In genomic region chr10:59963609-59964008, GRCm38 (mm10) we compare ENCODE assay signal across 10 mouse cellular contexts. TPM values are rescaled to one million over a fixed set of nuclear protein-coding genes. Genes with fewer than 3 reads are reported as not detected.
A peak's percentile ranks its signal among the peaks of the same experiment; 100 is the strongest.
DNase-seq lines count a peak whose midpoint lies in the region; ATAC-seq and TF ChIP-seq lines count a peak whose summit lies in the region.
"Had no signal": no experiment of that assay in that cellular context is flagged by ENCODE, and none has a peak within 500 bp of the region (broad histone marks: within the 10 kb centered on the region; RNA-seq: fewer than 3 reads in every experiment).

No protein-coding gene starts in this region.

- H3K36me3 ChIP-seq in kidney, embryonic 15.5 days, result no peaks in the 10 kb centered on the region
- H3K36me3 ChIP-seq in CH12.LX (replicated peaks in 1 of 2; ENCODE audit: control insufficient read depth in 1 of 2, insufficient read depth in 1 of 2, low read length in 1 of 2), result no peaks in the 10 kb centered on the region
- no peaks in the 10 kb centered on the region for H3K36me3 ChIP-seq in embryonic facial prominence, embryonic 10.5 days (replicated peaks)
- H3K36me3 ChIP-seq in limb, embryonic 11.5 days (ENCODE audit: control insufficient read depth, insufficient read depth, low read length), result no peaks in the 10 kb centered on the region

- TF ChIP-seq POLR2A in CH12.LX (IDR thresholded peaks at IDR 0.05; ENCODE audit: low read depth, low read length), result no peak

- peaks cover 2% of the 10 kb centered on the region; the same call in 1 of the 2 replicates for H3K27me3 ChIP-seq in kidney, embryonic 15.5 days
- no peaks in the 10 kb centered on the region for H3K27me3 ChIP-seq in CH12.LX (replicated peaks)
- H3K27me3 ChIP-seq in embryonic facial prominence, embryonic 10.5 days (replicated peaks; ENCODE audit: low read depth, poor library complexity, severe bottlenecking), result peaks cover 4% of the 10 kb centered on the region
- no peaks in the 10 kb centered on the region for H3K27me3 ChIP-seq in limb, embryonic 11.5 days (ENCODE audit: control insufficient read depth, insufficient read depth, low read length)

- no peak for TF ChIP-seq EP300 in CH12.LX (IDR thresholded peaks at IDR 0.05; ENCODE audit: low read length)

- TF ChIP-seq RAD21 in CH12.LX (IDR thresholded peaks at IDR 0.05; ENCODE audit: low read depth, low read length), result no peak

- WGBS in kidney, embryonic 15.5 days, result 70% methylated on average over 2 of the region's 2 CpGs
- 44% methylated on average over 2 of the region's 2 CpGs for WGBS in embryonic facial prominence, embryonic 10.5 days
- WGBS in limb, embryonic 11.5 days, result 51% methylated on average over 2 of the region's 2 CpGs

- in situ Hi-C loops in CH12.LX (cut with MboI; ENCODE audit: low pct_ligation_motif_present, low pct_unique_long_range_greater_than_20kb, low sequenced_read_pairs), result no loop called here

- dilution Hi-C loops in CH12.LX (cut with MboI; ENCODE audit: extremely low pct_ligation_motif_present, extremely low pct_unique_long_range_greater_than_20kb, low sequenced_read_pairs), result no loop called here

- H3K79me2 ChIP-seq in CH12.LX (replicated peaks; ENCODE audit: control insufficient read depth, extremely low read depth, insufficient read depth, poor library complexity, severe bottlenecking), result no peaks in the 10 kb centered on the region

- H3K4me1 ChIP-seq in kidney, embryonic 15.5 days, result peaks cover 33% of the 10 kb centered on the region
- peaks cover 8 to 27% of the 10 kb centered on the region in 2 experiments for H3K4me1 ChIP-seq in CH12.LX (ENCODE audit: control insufficient read depth in 1 of 2, insufficient read depth in 2 of 2)
- H3K4me1 ChIP-seq in embryonic facial prominence, embryonic 10.5 days, result peaks cover 40% of the 10 kb centered on the region
- peaks cover 25% of the 10 kb centered on the region for H3K4me1 ChIP-seq in limb, embryonic 11.5 days (ENCODE audit: control insufficient read depth, insufficient read depth, low read length)

- no peak for TF ChIP-seq CTCF in CH12.LX (conservative IDR thresholded peaks at IDR 0.05 in 1 of 2, IDR thresholded peaks at IDR 0.05 in 1 of 2; ENCODE audit: low read depth in 2 of 2, low read length in 2 of 2)

- no peak overlapping the region for H3K9ac ChIP-seq in kidney, embryonic 15.5 days
- H3K9ac ChIP-seq in CH12.LX (ENCODE audit: insufficient read depth, low read depth), result no peak overlapping the region
- no peak overlapping the region for H3K9ac ChIP-seq in limb, embryonic 11.5 days (ENCODE audit: low read length)

- H3K4me3 ChIP-seq in kidney, embryonic 15.5 days (replicated peaks), result no peak overlapping the region
- H3K4me3 ChIP-seq in CH12.LX (replicated peaks in 1 of 3; ENCODE audit: low read depth in 2 of 3, low read length in 2 of 3, poor library complexity in 1 of 3), result no peak overlapping the region
- no peak overlapping the region for H3K4me3 ChIP-seq in embryonic facial prominence, embryonic 10.5 days
- H3K4me3 ChIP-seq in limb, embryonic 11.5 days (ENCODE audit: low read depth, low read length), result no peak overlapping the region

- no peaks in the 10 kb centered on the region for H3K9me3 ChIP-seq in kidney, embryonic 15.5 days (replicated peaks)
- peaks cover 3% of the 10 kb centered on the region for H3K9me3 ChIP-seq in CH12.LX (replicated peaks; ENCODE audit: low read length)
- peaks cover 3% of the 10 kb centered on the region; the same call in 1 of the 2 replicates for H3K9me3 ChIP-seq in embryonic facial prominence, embryonic 10.5 days
- H3K9me3 ChIP-seq in limb, embryonic 11.5 days (ENCODE audit: control insufficient read depth, low read length), result no peaks in the 10 kb centered on the region

- peak overlapping the region; percentile 75 for H3K27ac ChIP-seq in kidney, embryonic 15.5 days
- H3K27ac ChIP-seq in CH12.LX (ENCODE audit: insufficient read depth, low read depth), result no peak overlapping the region
- peak overlapping the region; percentile 91 for H3K27ac ChIP-seq in embryonic facial prominence, embryonic 10.5 days (replicated peaks)
- peak overlapping the region; percentile 92 for H3K27ac ChIP-seq in limb, embryonic 11.5 days (replicated peaks; ENCODE audit: low read depth, low read length)

- no peak overlapping the region for H3K4me2 ChIP-seq in kidney, embryonic 15.5 days
- no peak overlapping the region for H3K4me2 ChIP-seq in CH12.LX (ENCODE audit: insufficient read depth, low read depth, poor library complexity, severe bottlenecking)
- no peak overlapping the region for H3K4me2 ChIP-seq in limb, embryonic 11.5 days (ENCODE audit: low read depth, severe bottlenecking)

- no peak for ATAC-seq in kidney, embryonic 15.5 days (replicated peaks; ENCODE audit: low FRiP score)
- ATAC-seq in limb, embryonic 11.5 days (ENCODE audit: insufficient number of reproducible peaks, low FRiP score, low TSS enrichment, low read depth), result no peak
- no peak for ATAC-seq in monocyte, adult 5-6 weeks (replicated peaks; ENCODE audit: insufficient number of reproducible peaks, low FRiP score, low TSS enrichment, poor library complexity, severe bottlenecking)

- DNase-seq in kidney, postnatal 14 days, result no peak
- no peak for DNase-seq in CH12.LX (ENCODE audit: extremely low read depth)
- DNase-seq in embryonic facial prominence, embryonic 10.5 days (ENCODE audit: low spot score), result peak; percentile 29
- no peak for DNase-seq in limb, embryonic 11.5 days (ENCODE audit: low spot score)
- no peak for DNase-seq in testis, postnatal 10 days (ENCODE audit: low spot score)
- no peak for DNase-seq in frontal cortex, postnatal 14 days (ENCODE audit: low spot score in 2 of 2)
- DNase-seq: gastrocnemius, postnatal 10 days; lung, postnatal 10 days had no signal

TF ChIP-seq in CH12.LX, 34 proteins besides CTCF, POLR2A, EP300 and RAD21 (continues in another document):
- TF ChIP-seq PAX5 (IDR thresholded peaks at IDR 0.05; ENCODE audit: low read length), result no peak
- TF ChIP-seq GABPA (IDR thresholded peaks at IDR 0.05; ENCODE audit: insufficient replicate concordance, low read depth, low read length), result no peak
- TF ChIP-seq ZC3H11A (IDR thresholded peaks at IDR 0.05; ENCODE audit: low read depth, low read length), result no peak
- no peak for TF ChIP-seq CHD2 (IDR thresholded peaks at IDR 0.05; ENCODE audit: low read length)
- TF ChIP-seq MAZ (IDR thresholded peaks at IDR 0.05; ENCODE audit: low read depth, low read length), result no peak
- no peak for TF ChIP-seq ELF1 (IDR thresholded peaks at IDR 0.05; ENCODE audit: low read depth, low read length)
- TF ChIP-seq TCF12 (IDR thresholded peaks at IDR 0.05; ENCODE audit: low read depth, low read length), result peak; percentile 73; the same call in 1 of the 2 replicates
- TF ChIP-seq MAX (IDR thresholded peaks at IDR 0.05; ENCODE audit: low read length), result no peak
- TF ChIP-seq UBTF (IDR thresholded peaks at IDR 0.05; ENCODE audit: low read depth, low read length), result no peak
- no peak for TF ChIP-seq MYC (IDR thresholded peaks at IDR 0.05; ENCODE audit: low read depth, low read length)
- TF ChIP-seq NRF1 (IDR thresholded peaks at IDR 0.05; ENCODE audit: low read depth, low read length), result no peak
- no peak for TF ChIP-seq E2F4 (IDR thresholded peaks at IDR 0.05; ENCODE audit: insufficient replicate concordance, low read depth, low read length)
- no peak for TF ChIP-seq POLR2AphosphoS2 (IDR thresholded peaks at IDR 0.05; ENCODE audit: low read depth, low read length)
- TF ChIP-seq IRF4 (IDR thresholded peaks at IDR 0.05; ENCODE audit: low read depth, low read length), result no peak
- no peak for TF ChIP-seq MAFK (IDR thresholded peaks at IDR 0.05; ENCODE audit: insufficient replicate concordance, low read length)
- TF ChIP-seq BHLHE40 (IDR thresholded peaks at IDR 0.05; ENCODE audit: low read depth, low read length), result 0 out of 2 replicates have a peak, but pooled peaks have one; percentile 16
- no peak for TF ChIP-seq ZNF384 (IDR thresholded peaks at IDR 0.05; ENCODE audit: low read depth, low read length)
- TF ChIP-seq NELFE (IDR thresholded peaks at IDR 0.05; ENCODE audit: low read depth, low read length), result no peak
- TF ChIP-seq CHD1 (IDR thresholded peaks at IDR 0.05; ENCODE audit: low read depth, low read length), result no peak
- no peak for TF ChIP-seq SMC3 (IDR thresholded peaks at IDR 0.05; ENCODE audit: low read depth, low read length)
- no peak for TF ChIP-seq SIN3A (IDR thresholded peaks at IDR 0.05; ENCODE audit: low read length)
- no peak for TF ChIP-seq JUN (IDR thresholded peaks at IDR 0.05; ENCODE audit: insufficient read depth, low read depth, low read length)
- TF ChIP-seq HCFC1 (IDR thresholded peaks at IDR 0.05; ENCODE audit: low read depth, low read length), result no peak

RNA-seq across cellular contexts. Expression of gene Ddit4, which starts 12.0 kb away (rescaled TPM):
- 31.0 and 36.3 TPM in 2 replicates for polyA plus RNA-seq in kidney, embryonic 15.5 days (2015; fragmentation: Nextera tagmentation; extraction: Ambion mirVana)
- total RNA-seq in CH12.LX (2012; rRNA removed), result 45.7 and 136 TPM in 2 replicates
- total RNA-seq in CH12.LX (2014; rRNA removed), result 37.5 and 50.6 TPM in 2 replicates
- polyA plus RNA-seq in CH12.LX (2012; ENCODE audit: insufficient read length, low read depth), result 38.9 and 39.5 TPM in 2 replicates
- 35.9 and 42.0 TPM in 2 replicates for polyA plus RNA-seq in embryonic facial prominence, embryonic 10.5 days (2016; fragmentation: Nextera tagmentation; extraction: Ambion mirVana)
- polyA plus RNA-seq in limb, embryonic 11.5 days (2014; fragmentation: Nextera tagmentation; extraction: Ambion mirVana), result 6.8 and 10.2 TPM in 2 replicates
- 29.5 to 34.2 TPM (median 34.2 TPM) in 3 replicates for total RNA-seq in monocyte, adult 5-6 weeks (2017)

RNA-seq across cellular contexts. Expression of gene Ascc1, which starts 39.0 kb away (rescaled TPM):
- 48.7 and 50.6 TPM in 2 replicates for polyA plus RNA-seq in kidney, embryonic 15.5 days (2015; fragmentation: Nextera tagmentation; extraction: Ambion mirVana)
- total RNA-seq in CH12.LX (2012; rRNA removed), result 18.1 and 25.4 TPM in 2 replicates
- total RNA-seq in CH12.LX (2014; rRNA removed), result 20.1 and 21.0 TPM in 2 replicates
- 25.5 and 30.7 TPM in 2 replicates for polyA plus RNA-seq in CH12.LX (2012; ENCODE audit: insufficient read length, low read depth)
- 35.8 and 41.8 TPM in 2 replicates for polyA plus RNA-seq in embryonic facial prominence, embryonic 10.5 days (2016; fragmentation: Nextera tagmentation; extraction: Ambion mirVana)
- polyA plus RNA-seq in limb, embryonic 11.5 days (2014; fragmentation: Nextera tagmentation; extraction: Ambion mirVana), result 45.2 and 46.7 TPM in 2 replicates
- total RNA-seq in monocyte, adult 5-6 weeks (2017), result 13.0 to 19.4 TPM (median 18.4 TPM) in 3 replicates

RNA-seq across cellular contexts. Expression of gene Anapc16, which starts 39.3 kb away (rescaled TPM):
- polyA plus RNA-seq in kidney, embryonic 15.5 days (2015; fragmentation: Nextera tagmentation; extraction: Ambion mirVana), result 102 and 107 TPM in 2 replicates
- 66.4 and 67.6 TPM in 2 replicates for total RNA-seq in CH12.LX (2012; rRNA removed)
- 64.9 and 65.3 TPM in 2 replicates for total RNA-seq in CH12.LX (2014; rRNA removed)
- polyA plus RNA-seq in CH12.LX (2012; ENCODE audit: insufficient read length, low read depth), result 43.9 and 50.8 TPM in 2 replicates
- 104 and 109 TPM in 2 replicates for polyA plus RNA-seq in embryonic facial prominence, embryonic 10.5 days (2016; fragmentation: Nextera tagmentation; extraction: Ambion mirVana)
- polyA plus RNA-seq in limb, embryonic 11.5 days (2014; fragmentation: Nextera tagmentation; extraction: Ambion mirVana), result 111 and 112 TPM in 2 replicates
- total RNA-seq in monocyte, adult 5-6 weeks (2017), result 69.0 to 89.0 TPM (median 82.7 TPM) in 3 replicates
